Mouse (Mus musculus) embryonic fibroblast, embryonic 13.5 days (primary cell): ENCODE data around the gene Ldb2.

Experiments
- CTCF ChIP-seq: IDR thresholded peaks from 2 replicates; pipeline ENCODE4 v1.5.1; 2011; ENCODE audit warnings: mild to moderate bottlenecking, control low read depth, low read length, moderate library complexity, borderline replicate concordance; ENCODE audit not compliant: insufficient read depth
- POLR2A ChIP-seq: IDR thresholded peaks from 2 replicates; pipeline ENCODE4 v1.6.1; 2011; ENCODE audit warnings: low read depth, mild to moderate bottlenecking, control low read depth, low read length, moderate library complexity

GRCm38 (mm10) chr5:44635546-44635945 is 163.9 kb downstream of the Ldb2 start:
- no peak for TF ChIP-seq CTCF
- no peak for TF ChIP-seq POLR2A
